Mouse (Mus musculus) kidney, embryonic 15.5 days (tissue): ENCODE data around the gene Slc44a1. TPM values are rescaled to one million over a fixed set of nuclear protein-coding genes. Genes with fewer than 3 reads are reported as not detected.

Source experiments
- ATAC-seq: fragments of 200-750 bp; cut with Nextera tagmentation; replicated peaks from 2 replicates; pipeline ENCODE4 v1.8.0; 2017; ENCODE audit warnings: moderate TSS enrichment; ENCODE audit not compliant: low FRiP score
- H3K27ac ChIP-seq: fragments of 300-500 bp; sonication (generic); 2 replicates; pipeline ENCODE4 v1.5.1; 2015; ENCODE audit warnings: mild to moderate bottlenecking, inconsistent platforms
- H3K27me3 ChIP-seq: fragments of 300-500 bp; sonication (generic); 2 replicates; pipeline ENCODE4 v1.6.1; 2015; ENCODE audit warnings: inconsistent platforms
- H3K36me3 ChIP-seq: fragments of 300-500 bp; sonication (generic); 2 replicates; pipeline ENCODE4 v1.6.1; 2015; ENCODE audit warnings: inconsistent platforms
- H3K4me1 ChIP-seq: fragments of 300-500 bp; sonication (generic); 2 replicates; pipeline ENCODE4 v1.6.1; 2015; ENCODE audit warnings: inconsistent platforms
- H3K4me2 ChIP-seq: fragments of 300-500 bp; sonication (generic); 2 replicates; pipeline ENCODE4 v1.6.1; 2015; ENCODE audit warnings: moderate library complexity, mild to moderate bottlenecking, inconsistent platforms
- H3K4me3 ChIP-seq: fragments of 300-500 bp; sonication (generic); replicated peaks from 2 replicates; pipeline ENCODE4 v1.5.1; 2015; ENCODE audit warnings: mild to moderate bottlenecking, inconsistent platforms
- H3K9ac ChIP-seq: fragments of 300-500 bp; sonication (generic); 2 replicates; pipeline ENCODE4 v1.6.1; 2015; ENCODE audit warnings: mild to moderate bottlenecking, inconsistent platforms
- H3K9me3 ChIP-seq: fragments of 300-500 bp; sonication (generic); replicated peaks from 2 replicates; pipeline ENCODE4 v1.6.1; 2016; ENCODE audit warnings: inconsistent platforms
- WGBS: fragments of 180-500 bp; shearing (Covaris S2); methylation state at CpG from one replicate; pipeline ENCODE4 v1.1.7; 2015; ENCODE audit warnings: mixed read lengths; 5-methylcytosine and 5-hydroxymethylcytosine counted together
- polyA plus RNA-seq: library from polyadenylated mRNA; unstranded; fragments of >200 nt; fragmentation: Nextera tagmentation; extraction: Ambion mirVana; gene quantifications from 2 replicates; pipeline ENCODE4 v1.2.1, GENCODE M21; 2015

The Slc44a1 gene
- polyA plus RNA-seq, 1 experiment from 2014 or later = 38.0 TPM

GRCm38 (mm10) chr4:53630963-53631315 is 190.7 kb downstream of the Slc44a1 start:
- H3K4me2 ChIP-seq = peak overlapping the region; percentile 82
- peaks cover 3% of the 10 kb centered on the region; the same call in 1 of the 2 replicates for H3K4me1 ChIP-seq
- no peak overlapping the region for H3K27ac ChIP-seq
- H3K27me3 ChIP-seq = no peaks in the 10 kb centered on the region
- no peaks in the 10 kb centered on the region for H3K9me3 ChIP-seq
- WGBS = 8% methylated on average over 12 of the region's 12 CpGs
- H3K9ac ChIP-seq = peak overlapping the region; percentile 66
- no peak; the same call in 1 of the 2 replicates for ATAC-seq
- H3K4me3 ChIP-seq = peak overlapping the region; percentile 83
- H3K36me3 ChIP-seq = no peaks in the 10 kb centered on the region

- Histone ChIP-seq H3K9ac (peak within 1 kb of the TSS; percentile 66), H3K4me1 (0 out of 2 replicates have a peak, but pooled peaks cover 3% of the 10 kb centered on the region), H3K27me3 (no peaks in the 10 kb centered on the region), H3K27ac (peak within 1 kb of the TSS; percentile 64), H3K4me3 (peak within 1 kb of the TSS; percentile 83), H3K9me3 (no peaks in the 10 kb centered on the region), H3K36me3 (no peaks in the 10 kb centered on the region), H3K4me2 (peak within 1 kb of the TSS; percentile 82)
- peak; percentile 86 for ATAC-seq
- under 1% methylated on average over 86 of the region's 88 CpGs for WGBS
Measured at GRCm38 (mm10) chr4:53631316-53632010, 191.2 kb downstream of the Slc44a1 start, which contains the start of gene Fsd1l. Gene Fsd1l, plus strand, starts transcription at chr4:53631471.

DNA sequence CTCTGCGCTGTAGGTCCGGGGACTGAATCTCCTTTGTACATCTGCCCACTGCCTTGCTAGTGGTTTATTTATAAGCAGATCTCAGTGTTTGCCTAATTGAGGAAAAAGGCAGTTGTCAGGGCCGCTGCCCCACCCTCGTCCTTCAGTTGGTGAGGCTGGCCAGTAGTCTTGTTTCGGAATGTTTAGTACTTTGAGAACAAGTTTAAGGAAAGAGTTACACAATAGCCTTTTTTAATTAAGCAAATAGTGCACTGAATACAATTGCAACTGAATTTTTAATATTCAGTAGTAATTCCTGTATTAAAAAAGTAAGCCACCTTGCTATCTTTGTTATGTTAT is 191.8 kb downstream of the Slc44a1 start:
- no peak for ATAC-seq
- WGBS = 2% methylated on average over 5 of the region's 5 CpGs
- H3K27me3 ChIP-seq = no peaks in the 10 kb centered on the region
- H3K27ac ChIP-seq = peak overlapping the region; percentile 64; the same call in 1 of the 2 replicates
- H3K9ac ChIP-seq = peak overlapping the region; percentile 66
- peak overlapping the region; percentile 82 for H3K4me2 ChIP-seq
- H3K9me3 ChIP-seq = no peaks in the 10 kb centered on the region
- H3K4me3 ChIP-seq = peak overlapping the region; percentile 83
- H3K36me3 ChIP-seq = no peaks in the 10 kb centered on the region
- 0 out of 2 replicates have a peak, but pooled peaks cover 3% of the 10 kb centered on the region for H3K4me1 ChIP-seq

- no peaks in the 10 kb centered on the region for H3K27me3 ChIP-seq
- ATAC-seq = no peak
- H3K27ac ChIP-seq = no peak overlapping the region
- no peaks in the 10 kb centered on the region for H3K9me3 ChIP-seq
- H3K4me3 ChIP-seq = no peak overlapping the region
- no peaks in the 10 kb centered on the region for H3K36me3 ChIP-seq
- 81% methylated on average over 3 of the region's 3 CpGs for WGBS
- 0 out of 2 replicates have a peak, but pooled peaks cover 3% of the 10 kb centered on the region for H3K4me1 ChIP-seq
- no peak overlapping the region for H3K4me2 ChIP-seq
- H3K9ac ChIP-seq = no peak overlapping the region
Measured at GRCm38 (mm10) chr4:53635336-53635735, 195.1 kb downstream of the Slc44a1 start.

DNA sequence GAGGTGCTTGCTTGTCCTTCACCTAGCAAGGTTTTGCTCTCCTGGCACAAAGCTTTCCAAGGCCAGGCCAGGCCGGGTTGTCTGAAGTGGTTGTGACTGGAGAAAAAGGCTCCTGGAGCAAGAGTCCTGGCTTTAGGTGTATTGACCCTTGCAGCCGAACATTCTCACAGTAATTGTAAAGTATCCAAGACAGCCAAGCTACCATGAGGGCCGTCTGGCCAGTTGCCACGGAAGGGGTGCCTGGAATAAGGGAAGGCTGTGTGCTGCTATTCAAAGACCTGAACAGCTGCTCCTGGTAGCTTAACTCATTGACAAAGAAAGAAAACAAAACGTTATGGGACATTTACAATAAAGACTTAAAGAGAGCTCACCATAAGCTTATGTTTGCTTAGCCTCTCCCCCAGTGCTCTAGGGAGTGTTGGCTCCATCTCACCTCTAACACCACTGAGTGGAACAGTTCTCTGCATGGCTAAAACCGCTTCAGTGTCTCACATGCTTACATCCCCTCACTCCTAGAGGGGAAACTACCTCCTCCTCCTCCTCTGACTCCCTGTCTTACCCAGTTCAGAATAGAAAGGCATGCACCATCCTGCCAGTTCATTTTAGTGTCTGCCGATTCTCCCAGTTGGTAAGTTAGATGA is 197.2 kb downstream of the Slc44a1 start:
- Histone ChIP-seq H3K9me3 (no peaks in the 10 kb centered on the region; the same call in 1 of the 2 replicates), H3K27me3 (no peaks in the 10 kb centered on the region), H3K4me2 (no peak overlapping the region), H3K9ac (no peak overlapping the region), H3K27ac (no peak overlapping the region), H3K4me3 (no peak overlapping the region), H3K36me3 (peaks cover 7% of the 10 kb centered on the region; the same call in 1 of the 2 replicates), H3K4me1 (0 out of 2 replicates have a peak, but pooled peaks cover 3% of the 10 kb centered on the region)
- WGBS = 46% methylated on average over 7 of the region's 7 CpGs
- ATAC-seq = no peak; the same call in 1 of the 2 replicates

DNA sequence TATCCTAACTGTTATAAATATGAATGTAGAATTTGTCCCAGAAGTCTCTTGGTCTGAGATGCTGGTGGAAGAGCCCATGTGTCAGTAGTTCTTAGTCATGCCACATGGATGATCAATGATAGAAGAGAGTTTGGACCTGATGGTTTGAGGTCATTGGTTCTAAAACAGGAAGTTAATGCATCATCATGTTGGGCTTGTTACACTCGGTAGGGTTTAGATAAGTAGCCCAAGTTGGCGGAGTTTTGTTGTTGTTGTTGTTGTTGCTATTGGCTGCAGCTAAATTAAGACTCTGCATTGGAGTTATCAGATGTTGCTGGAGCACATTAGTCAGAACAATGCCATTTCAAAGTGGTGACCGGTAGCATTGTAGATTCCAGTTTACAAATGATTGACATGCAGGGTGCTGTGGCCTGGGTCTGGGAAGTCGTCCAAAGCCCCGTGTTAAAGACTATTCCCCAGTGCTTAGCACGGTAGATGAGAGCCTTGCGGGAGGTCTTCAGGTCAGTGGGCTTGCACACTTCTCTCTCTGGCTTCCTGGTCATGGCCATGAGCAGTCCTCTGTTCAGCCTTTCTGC is 198.4 kb downstream of the Slc44a1 start:
- peaks cover 7% of the 10 kb centered on the region; the same call in 1 of the 2 replicates for H3K36me3 ChIP-seq
- ATAC-seq = no peak
- no peak overlapping the region for H3K9ac ChIP-seq
- no peaks in the 10 kb centered on the region; the same call in 1 of the 2 replicates for H3K9me3 ChIP-seq
- WGBS = 71% methylated on average over 7 of the region's 7 CpGs
- no peak overlapping the region for H3K4me3 ChIP-seq
- H3K4me1 ChIP-seq = no peaks in the 10 kb centered on the region
- H3K4me2 ChIP-seq = no peak overlapping the region
- no peak overlapping the region for H3K27ac ChIP-seq
- H3K27me3 ChIP-seq = no peaks in the 10 kb centered on the region

DNA sequence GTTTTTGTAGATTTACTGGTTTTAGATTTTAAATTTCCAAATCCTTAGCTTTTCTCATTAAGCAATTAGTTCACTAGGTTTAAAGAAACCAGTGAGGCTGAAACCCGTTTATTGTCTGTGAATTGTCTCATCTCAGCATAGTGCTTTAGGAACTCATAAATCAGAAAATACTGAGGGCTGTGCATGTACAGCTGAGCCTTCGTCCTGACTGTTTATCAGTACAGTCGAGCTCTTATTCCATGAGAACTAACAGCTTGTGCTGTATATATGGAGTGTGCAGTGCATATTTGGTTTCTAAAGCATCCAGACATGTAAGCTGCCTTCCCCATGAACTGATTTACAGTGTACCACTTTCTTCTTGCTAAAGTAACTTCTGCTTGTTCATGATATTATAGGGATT is 217.8 kb downstream of the Slc44a1 start:
- ATAC-seq = 0 out of 2 replicates have a peak, but pooled peaks have one; percentile 18
- no peaks in the 10 kb centered on the region for H3K9me3 ChIP-seq
- no peak overlapping the region for H3K4me3 ChIP-seq
- H3K27me3 ChIP-seq = no peaks in the 10 kb centered on the region
- H3K4me2 ChIP-seq = no peak overlapping the region
- no peaks in the 10 kb centered on the region for H3K4me1 ChIP-seq
- no peak overlapping the region for H3K9ac ChIP-seq
- peaks cover 11% of the 10 kb centered on the region for H3K36me3 ChIP-seq
- no peak overlapping the region for H3K27ac ChIP-seq
- WGBS = 34% methylated on average over 3 of the region's 3 CpGs

- Histone ChIP-seq H3K9ac (no peak overlapping the region), H3K27ac (no peak overlapping the region), H3K4me3 (no peak overlapping the region), H3K9me3 (no peaks in the 10 kb centered on the region), H3K4me1 (no peaks in the 10 kb centered on the region), H3K36me3 (no peaks in the 10 kb centered on the region; the same call in 1 of the 2 replicates), H3K4me2 (no peak overlapping the region), H3K27me3 (no peaks in the 10 kb centered on the region)
- ATAC-seq = no peak
Measured at GRCm38 (mm10) chr4:53660711-53661110, 220.5 kb downstream of the Slc44a1 start.

Other genes starting within 250 kb of the Slc44a1 start
- 9.6 and 11.5 TPM in 2 replicates for gene Fsd1l, start 191.1 kb downstream of the Slc44a1 start, polyA plus RNA-seq